Mouse (Mus musculus) liver, postnatal 0 days (tissue): ENCODE results near the gene Ncapg.

Source experiments
- CTCF ChIP-seq: sonication (generic); IDR thresholded peaks from 2 replicates; pipeline ENCODE4 v1.5.1; 2016; ENCODE audit warnings: antibody characterized with exemption, low read depth
- EP300 ChIP-seq: IDR thresholded peaks from 2 replicates; pipeline ENCODE4 v1.6.1; 2016; ENCODE audit warnings: antibody characterized with exemption, low read depth, mild to moderate bottlenecking

DNA sequence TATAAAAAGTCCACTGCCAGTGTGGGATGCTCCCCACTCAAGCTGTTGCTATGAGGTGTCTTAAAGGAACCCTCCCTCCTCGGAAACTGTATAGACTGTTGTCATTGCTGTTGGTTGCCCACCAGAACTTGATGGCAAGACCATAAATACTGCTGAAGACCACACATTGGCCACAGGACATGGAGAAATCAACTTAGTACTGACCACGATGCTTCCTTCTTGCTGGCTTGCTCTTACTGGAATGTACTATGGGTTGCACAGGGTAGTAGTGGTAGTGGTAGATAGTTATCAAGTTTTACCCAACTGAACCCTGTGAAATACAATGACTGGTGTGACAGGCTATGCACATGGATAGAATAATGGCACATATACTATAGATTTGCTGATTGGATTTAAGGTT is 37.1 kb downstream of the Ncapg start:
- TF ChIP-seq CTCF = no peak
- no peak for TF ChIP-seq EP300
